Mouse (Mus musculus) CH12.LX (cell line): ENCODE results near the gene Ube2h.

Experiments
- CTCF ChIP-seq, 2 experiments: IDR thresholded peaks in 1 of 2; conservative IDR thresholded peaks in 1 of 2; 2 replicates each; pipeline ENCODE4 v1.5.1; 2011 to 2012; ENCODE audit warnings: low read depth in 2 of 2, low read length in 2 of 2, improper control_type of control experiment in 1 of 2, inconsistent platforms in 1 of 2, mild to moderate bottlenecking in 1 of 2, moderate library complexity in 1 of 2
- ELF1 ChIP-seq: IDR thresholded peaks from 2 replicates; pipeline ENCODE4 v1.6.1; 2014; ENCODE audit warnings: low read depth, mild to moderate bottlenecking, inconsistent platforms, low read length, improper control_type of control experiment
- EP300 ChIP-seq: IDR thresholded peaks from 2 replicates; pipeline ENCODE4 v1.6.1; 2011; ENCODE audit warnings: low read length, improper control_type of control experiment
- ETS1 ChIP-seq: conservative IDR thresholded peaks from 2 replicates; pipeline ENCODE4 v1.6.1; 2012; ENCODE audit warnings: low read depth, mild to moderate bottlenecking, inconsistent platforms, low read length, improper control_type of control experiment, moderate library complexity
- NRF1 ChIP-seq: IDR thresholded peaks from 2 replicates; pipeline ENCODE4 v1.6.1; 2014; ENCODE audit warnings: low read depth, mild to moderate bottlenecking, inconsistent platforms, low read length, improper control_type of control experiment, moderate library complexity
- POLR2A ChIP-seq: IDR thresholded peaks from 2 replicates; pipeline ENCODE4 v1.6.1; 2011; ENCODE audit warnings: low read depth, mild to moderate bottlenecking, improper control_type of control experiment, low read length
- RCOR1 ChIP-seq: conservative IDR thresholded peaks from 2 replicates; pipeline ENCODE4 v1.6.1; 2012; ENCODE audit warnings: low read depth, mild to moderate bottlenecking, inconsistent platforms, low read length, improper control_type of control experiment

DNA sequence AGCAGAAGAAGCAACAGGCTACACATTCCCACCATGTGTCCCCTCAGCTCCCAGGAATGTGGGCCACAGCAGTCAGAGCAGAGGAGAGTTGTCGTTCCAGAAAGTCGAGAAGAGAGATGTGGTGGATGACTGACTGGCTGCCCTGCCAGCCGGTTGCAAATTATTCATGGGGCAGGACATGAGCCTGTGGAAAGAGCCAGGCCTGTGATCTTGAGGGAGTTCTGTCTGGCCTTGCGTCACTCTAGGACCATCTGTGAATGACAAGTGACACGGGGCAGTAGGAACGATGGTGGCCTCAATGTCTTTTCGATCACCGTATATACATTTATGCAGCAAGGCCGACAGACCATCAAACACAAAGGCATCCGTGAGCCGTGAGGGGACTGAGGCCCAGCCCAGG, 108.7 kb downstream of the Ube2h start:
- TF ChIP-seq NRF1 (no peak), CTCF (conservative IDR thresholded peaks at IDR 0.05 in 1 of 2, IDR thresholded peaks at IDR 0.05 in 1 of 2; ENCODE audit: low read depth in 2 of 2, low read length in 2 of 2) (no peak), POLR2A (no peak), ETS1 (no peak), EP300 (no peak), RCOR1 (no peak), ELF1 (no peak)
